Mouse (Mus musculus) heart, embryonic 16.5 days (tissue): Measurements from ENCODE around the gene Slc4a10. TPM values are rescaled to one million over a fixed set of nuclear protein-coding genes. Genes with fewer than 3 reads are reported as not detected.

Source experiments
- ATAC-seq: fragments of 200-750 bp; cut with Nextera tagmentation; replicated peaks from 2 replicates; pipeline ENCODE4 v1.8.0; 2017; ENCODE audit warnings: moderate number of reproducible peaks; ENCODE audit not compliant: insufficient read depth, low FRiP score; ENCODE audit errors: extremely low read depth
- H3K27ac ChIP-seq: fragments of 300-500 bp; sonication (generic); 2 replicates; pipeline ENCODE4 v1.5.1; 2014; ENCODE audit warnings: mild to moderate bottlenecking, low read length, control low read depth, moderate library complexity
- H3K27me3 ChIP-seq: fragments of 300-500 bp; sonication (generic); 2 replicates; pipeline ENCODE4 v1.6.1; 2014; ENCODE audit warnings: low read length, mixed read lengths; ENCODE audit not compliant: control insufficient read depth, insufficient read depth
- H3K36me3 ChIP-seq: fragments of 300-500 bp; sonication (generic); 2 replicates; pipeline ENCODE4 v1.6.1; 2014; ENCODE audit not compliant: control insufficient read depth, insufficient read depth
- H3K4me1 ChIP-seq: fragments of 300-500 bp; sonication (generic); 2 replicates; pipeline ENCODE4 v1.6.1; 2014; ENCODE audit warnings: low read length, mixed read lengths; ENCODE audit not compliant: control insufficient read depth, insufficient read depth
- H3K4me2 ChIP-seq: fragments of 300-500 bp; sonication (generic); 2 replicates; pipeline ENCODE4 v1.6.1; 2014; ENCODE audit warnings: low read depth, mild to moderate bottlenecking, control low read depth, low read length
- H3K4me3 ChIP-seq: fragments of 300-500 bp; sonication (generic); 2 replicates; pipeline ENCODE4 v1.5.1; 2014; ENCODE audit warnings: mild to moderate bottlenecking, control low read depth, low read length
- H3K9ac ChIP-seq: fragments of 300-500 bp; sonication (generic); 2 replicates; pipeline ENCODE4 v1.6.1; 2014; ENCODE audit warnings: low read length, control low read depth
- H3K9me3 ChIP-seq: fragments of 300-500 bp; sonication (generic); replicated peaks from 2 replicates; pipeline ENCODE4 v1.6.1; 2016; ENCODE audit warnings: low read length; ENCODE audit not compliant: control insufficient read depth
- WGBS: fragments of 180-500 bp; shearing (Covaris S2); extraction: QIAGEN DNeasy Blood & Tissue Kit; methylation state at CpG from one replicate; pipeline ENCODE4 v1.1.7; 2014; 5-methylcytosine and 5-hydroxymethylcytosine counted together
- polyA plus RNA-seq: library from polyadenylated mRNA; unstranded; fragments of >200 nt; fragmentation: Nextera tagmentation; extraction: Ambion mirVana; gene quantifications from 2 replicates; pipeline ENCODE4 v1.2.1, GENCODE M21; 2015

Gene Slc4a10
- polyA plus RNA-seq, 1 experiment from 2014 or later: 0.18 TPM

- no peak for ATAC-seq
- whole genome bisulfite sequencing: 89% methylated on average over 9 of the region's 9 CpGs
- H3K36me3 ChIP-seq: no peaks in the 10 kb centered on the region
These were observed 301.5 kb downstream of the Slc4a10 start for GRCm38 (mm10) chr2:62347762-62348161.

GRCm38 (mm10) chr2:62352035-62352434 lies 305.8 kb downstream of the Slc4a10 start:
- no peaks in the 10 kb centered on the region for H3K27me3 ChIP-seq
- H3K4me2 ChIP-seq: no peak overlapping the region
- 64% methylated on average over 3 of the region's 3 CpGs for WGBS
- no peak overlapping the region for H3K4me3 ChIP-seq
- H3K4me1 ChIP-seq: no peaks in the 10 kb centered on the region
- H3K9ac ChIP-seq: no peak overlapping the region
- no peaks in the 10 kb centered on the region for H3K9me3 ChIP-seq
- no peak overlapping the region for H3K27ac ChIP-seq
- ATAC-seq: no peak
- H3K36me3 ChIP-seq: no peaks in the 10 kb centered on the region

More at GRCm38 (mm10) chr2:62347762-62348161, 301.5 kb downstream of the Slc4a10 start:
- Histone ChIP-seq H3K27ac (no peak overlapping the region), H3K27me3 (no peaks in the 10 kb centered on the region), H3K9ac (no peak overlapping the region), H3K4me2 (no peak overlapping the region), H3K4me3 (no peak overlapping the region), H3K4me1 (no peaks in the 10 kb centered on the region), H3K9me3 (no peaks in the 10 kb centered on the region)

DNA sequence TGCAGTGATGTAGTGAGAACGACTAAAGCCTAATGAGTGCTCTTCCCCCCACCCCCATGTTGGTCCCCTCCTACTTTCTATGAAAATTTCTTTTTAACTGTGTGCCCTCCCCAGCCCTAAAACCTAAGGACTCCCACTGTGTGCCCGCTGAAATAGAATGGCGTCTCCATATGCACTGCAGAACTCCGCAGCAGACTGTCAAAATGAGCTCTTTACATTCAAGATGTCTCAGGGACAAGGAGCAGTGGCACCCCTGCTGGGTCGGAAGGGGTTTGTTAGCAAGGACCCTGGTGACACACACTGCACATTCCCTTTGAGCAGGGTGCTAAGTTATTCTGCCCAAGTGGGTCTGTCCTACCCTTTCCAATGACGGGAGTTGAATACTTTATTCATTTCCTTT lies 309.5 kb downstream of the Slc4a10 start:
- no peak for ATAC-seq
- Histone ChIP-seq H3K4me1 (no peaks in the 10 kb centered on the region), H3K27me3 (no peaks in the 10 kb centered on the region), H3K4me3 (no peak overlapping the region), H3K27ac (no peak overlapping the region), H3K36me3 (no peaks in the 10 kb centered on the region), H3K4me2 (no peak overlapping the region), H3K9me3 (no peaks in the 10 kb centered on the region), H3K9ac (no peak overlapping the region)
- WGBS: 65% methylated on average over 6 of the region's 6 CpGs

GRCm38 (mm10) chr2:62356606-62357005 lies 310.3 kb downstream of the Slc4a10 start:
- Histone ChIP-seq H3K4me1 (no peaks in the 10 kb centered on the region), H3K36me3 (no peaks in the 10 kb centered on the region), H3K4me3 (no peak overlapping the region), H3K27ac (no peak overlapping the region), H3K27me3 (no peaks in the 10 kb centered on the region), H3K9me3 (no peaks in the 10 kb centered on the region), H3K4me2 (no peak overlapping the region), H3K9ac (no peak overlapping the region)
- ATAC-seq: no peak
- 85% methylated on average over 14 of the region's 14 CpGs for WGBS

DNA sequence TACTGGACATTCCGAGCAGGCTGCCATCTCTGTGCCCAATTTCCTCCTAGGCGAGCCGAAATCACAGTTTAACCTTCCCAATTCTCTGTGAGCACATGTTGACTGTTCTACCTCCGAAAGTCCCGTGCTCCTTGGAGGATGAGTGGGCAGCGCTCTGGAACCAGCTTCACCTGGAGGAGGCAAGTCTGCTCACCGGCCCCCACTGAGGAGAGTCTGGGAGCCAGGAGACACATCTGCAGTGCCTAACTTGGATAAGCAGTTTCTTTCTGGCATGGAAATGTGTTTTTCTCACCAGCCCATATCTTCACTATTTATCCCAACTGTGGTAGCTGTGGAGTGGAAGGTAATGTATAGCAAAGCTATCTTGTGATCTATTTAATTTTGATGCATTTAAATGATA lies 311.0 kb downstream of the Slc4a10 start:
- ATAC-seq: no peak
- no peak overlapping the region for H3K27ac ChIP-seq
- no peaks in the 10 kb centered on the region for H3K27me3 ChIP-seq
- WGBS: 75% methylated on average over 7 of the region's 7 CpGs
- H3K4me1 ChIP-seq: no peaks in the 10 kb centered on the region
- no peaks in the 10 kb centered on the region for H3K36me3 ChIP-seq
- H3K9me3 ChIP-seq: no peaks in the 10 kb centered on the region
- no peak overlapping the region for H3K4me2 ChIP-seq
- H3K9ac ChIP-seq: no peak overlapping the region
- H3K4me3 ChIP-seq: no peak overlapping the region

DNA sequence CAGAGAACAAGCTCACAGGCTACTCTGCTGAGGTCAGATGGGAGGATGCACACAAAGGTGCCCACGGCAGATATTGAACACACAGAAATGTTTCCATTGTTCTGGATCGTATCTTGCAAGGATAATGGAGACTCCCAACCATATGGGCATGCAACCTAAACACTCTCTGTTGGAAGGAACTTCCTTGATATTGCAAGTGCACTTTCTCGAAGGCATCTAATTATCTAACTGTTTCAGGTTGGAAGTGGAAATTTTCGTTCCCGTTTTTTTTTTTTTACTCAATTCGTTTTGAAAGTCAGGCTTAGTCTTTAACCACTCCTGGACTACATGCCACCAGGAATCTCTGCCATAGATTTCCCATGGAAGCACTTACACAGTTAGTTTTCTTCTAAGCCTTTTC lies 314.6 kb downstream of the Slc4a10 start:
- no peaks in the 10 kb centered on the region for H3K36me3 ChIP-seq
- H3K9me3 ChIP-seq: no peaks in the 10 kb centered on the region
- WGBS: 70% methylated on average over 6 of the region's 6 CpGs
- no peak overlapping the region for H3K4me3 ChIP-seq
- no peak overlapping the region for H3K27ac ChIP-seq
- no peak for ATAC-seq
- H3K4me2 ChIP-seq: no peak overlapping the region
- H3K27me3 ChIP-seq: no peaks in the 10 kb centered on the region
- H3K9ac ChIP-seq: no peak overlapping the region
- H3K4me1 ChIP-seq: no peaks in the 10 kb centered on the region

DNA sequence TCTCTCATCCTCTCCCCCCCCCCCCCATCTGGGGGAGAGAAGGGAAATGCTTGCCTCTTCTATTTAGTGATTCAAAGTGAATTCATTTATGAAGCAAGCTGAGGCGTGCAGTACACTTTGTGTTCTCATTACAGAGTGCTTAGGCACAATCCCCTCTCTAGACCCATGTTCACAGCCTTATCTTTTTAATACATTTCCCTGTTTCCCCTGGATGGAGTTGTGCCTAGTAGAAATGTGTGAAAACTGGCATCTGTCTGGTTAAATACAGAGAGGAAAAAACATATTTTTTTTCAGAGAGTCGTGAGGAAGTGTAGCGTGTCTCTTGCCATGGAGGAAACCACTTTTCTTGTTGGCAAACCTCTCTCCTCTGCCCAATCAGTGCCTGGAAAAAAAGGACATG lies 315.3 kb downstream of the Slc4a10 start:
- H3K4me2 ChIP-seq: no peak overlapping the region
- no peaks in the 10 kb centered on the region for H3K4me1 ChIP-seq
- ATAC-seq: no peak
- H3K4me3 ChIP-seq: no peak overlapping the region
- H3K9ac ChIP-seq: no peak overlapping the region
- H3K27ac ChIP-seq: no peak overlapping the region
- H3K9me3 ChIP-seq: no peaks in the 10 kb centered on the region
- H3K36me3 ChIP-seq: no peaks in the 10 kb centered on the region
- no peaks in the 10 kb centered on the region for H3K27me3 ChIP-seq
- 68% methylated on average over 3 of the region's 3 CpGs for WGBS

DNA sequence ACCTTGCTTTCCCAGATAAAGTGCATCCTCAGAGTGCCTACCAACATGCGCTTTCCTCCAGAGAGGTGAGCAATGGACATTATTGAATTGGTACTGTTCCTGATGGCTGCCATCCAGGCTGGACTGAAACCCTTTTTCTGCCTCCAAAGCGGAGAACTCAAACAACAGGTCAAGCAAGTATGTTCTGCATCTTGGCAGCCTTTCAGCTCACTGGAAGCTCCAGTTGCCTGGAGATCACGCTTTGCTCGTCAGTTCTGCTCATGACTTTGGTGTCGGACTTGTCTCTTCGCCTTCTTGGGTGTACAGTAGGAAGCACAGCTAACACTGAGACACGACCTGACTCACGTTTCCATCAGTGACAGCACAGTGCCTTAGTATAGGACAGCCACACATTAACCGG lies 315.9 kb downstream of the Slc4a10 start:
- no peaks in the 10 kb centered on the region for H3K36me3 ChIP-seq
- no peak for ATAC-seq
- no peaks in the 10 kb centered on the region for H3K4me1 ChIP-seq
- no peak overlapping the region for H3K27ac ChIP-seq
- H3K4me2 ChIP-seq: no peak overlapping the region
- no peak overlapping the region for H3K4me3 ChIP-seq
- no peak overlapping the region for H3K9ac ChIP-seq
- H3K27me3 ChIP-seq: no peaks in the 10 kb centered on the region
- H3K9me3 ChIP-seq: no peaks in the 10 kb centered on the region
- 83% methylated on average over 9 of the region's 9 CpGs for WGBS

DNA sequence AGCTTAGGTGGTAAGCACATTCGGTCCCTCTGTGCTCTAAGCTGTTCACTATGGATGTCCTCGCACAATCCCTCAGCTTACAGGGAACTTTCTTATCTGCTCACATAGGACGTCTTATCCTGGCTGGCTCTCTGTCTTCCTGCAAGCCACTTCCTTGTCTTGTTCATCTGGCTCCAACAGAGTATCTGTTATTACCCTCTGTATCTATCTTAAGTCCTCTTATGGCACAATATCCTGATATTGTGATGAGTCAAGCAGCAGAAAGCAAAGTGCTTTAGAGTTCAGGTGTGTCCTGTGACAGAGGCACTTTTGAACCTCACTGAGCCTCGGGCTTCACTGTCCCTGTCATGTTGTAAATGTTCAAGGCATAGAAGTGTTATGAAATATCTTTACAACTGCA lies 317.3 kb downstream of the Slc4a10 start:
- Histone ChIP-seq H3K4me3 (no peak overlapping the region), H3K27me3 (no peaks in the 10 kb centered on the region), H3K9ac (no peak overlapping the region), H3K27ac (no peak overlapping the region), H3K9me3 (0 out of 2 replicates have a peak, but pooled peaks cover 2% of the 10 kb centered on the region), H3K4me2 (no peak overlapping the region), H3K36me3 (no peaks in the 10 kb centered on the region), H3K4me1 (no peaks in the 10 kb centered on the region)
- ATAC-seq: no peak
- WGBS: 64% methylated on average over 4 of the region's 4 CpGs
